Mouse (Mus musculus) liver, postnatal 0 days (tissue): ENCODE results near the gene B3gnt2.

Experiments
- CTCF ChIP-seq: sonication (generic); IDR thresholded peaks from 2 replicates; pipeline ENCODE4 v1.5.1; 2016; ENCODE audit warnings: antibody characterized with exemption, low read depth
- EP300 ChIP-seq: IDR thresholded peaks from 2 replicates; pipeline ENCODE4 v1.6.1; 2016; ENCODE audit warnings: antibody characterized with exemption, low read depth, mild to moderate bottlenecking

DNA sequence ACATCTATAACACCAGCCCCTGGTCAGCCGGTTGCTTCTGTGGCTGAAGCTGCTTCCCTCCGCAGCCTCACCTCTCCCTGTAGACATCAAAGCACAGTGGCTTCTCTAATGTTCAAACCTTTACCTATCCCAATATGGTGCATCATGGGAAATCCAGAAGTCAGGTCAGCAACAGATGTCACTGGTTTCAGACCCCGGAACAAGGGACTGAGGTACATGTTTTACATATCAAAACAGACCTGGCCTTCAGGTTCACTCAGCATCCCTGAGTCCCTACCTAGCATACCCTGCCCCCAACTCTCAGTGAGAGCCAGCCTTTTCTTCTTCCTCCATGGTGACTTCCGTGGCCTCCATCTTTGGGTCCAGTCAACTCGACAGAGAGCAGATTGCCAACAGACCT is 61.8 kb downstream of the B3gnt2 start:
- no peak for TF ChIP-seq CTCF
- no peak for TF ChIP-seq EP300
